Mouse (Mus musculus): ENCODE measurements at regions not wholly inside any gene's neighbourhood (a gene's known extent, or its start where the extent isn't known, plus 50 kb on each side); places are given as distances from the start of the nearest gene placed in this dataset.
"Not testable (repeated sequence)": the region's sequence is repeated elsewhere in the genome, so short reads cannot be mapped to it uniquely, and the experiment has no call there.

GRCm38 (mm10) chr14:52863841-52864240, 368.3 kb upstream of the Olfr1507 start:
- DNase-seq (ENCODE audit: low read depth, low spot score): not testable (repeated sequence)

DNA sequence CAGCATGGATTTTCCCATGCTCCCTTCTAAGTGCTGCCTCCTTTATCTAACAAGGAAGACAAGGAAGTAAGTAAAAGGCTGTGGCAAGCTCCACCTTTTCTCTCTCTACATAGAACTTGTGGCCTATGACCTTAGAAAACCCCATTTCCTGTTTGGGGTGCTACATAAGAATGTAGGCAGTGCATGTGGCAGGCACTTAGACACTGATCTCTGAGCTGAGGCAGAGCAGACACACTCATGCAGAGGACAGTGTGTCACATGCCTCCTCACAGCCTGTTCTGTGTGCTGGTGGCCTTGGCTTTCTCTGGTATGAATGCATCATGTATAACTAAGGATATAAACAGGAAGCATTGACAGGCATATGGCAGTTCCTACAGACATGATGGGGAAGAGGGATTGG, 367.6 kb upstream of the Olfr1507 start:
- not testable (repeated sequence) for DNase-seq (ENCODE audit: low read depth, low spot score)

- DNase-seq (ENCODE audit: low read depth, low spot score): not testable (repeated sequence)
These were observed 366.9 kb upstream of the Olfr1507 start for GRCm38 (mm10) chr14:52862491-52862890.

GRCm38 (mm10) chr14:52855339-52855738, 359.8 kb upstream of the Olfr1507 start:
- not testable (repeated sequence) for DNase-seq (ENCODE audit: low read depth, low spot score)

- not testable (repeated sequence) for DNase-seq (ENCODE audit: low read depth, low spot score)
These were observed 358.0 kb upstream of the Olfr1507 start for GRCm38 (mm10) chr14:52853598-52853997.

DNA sequence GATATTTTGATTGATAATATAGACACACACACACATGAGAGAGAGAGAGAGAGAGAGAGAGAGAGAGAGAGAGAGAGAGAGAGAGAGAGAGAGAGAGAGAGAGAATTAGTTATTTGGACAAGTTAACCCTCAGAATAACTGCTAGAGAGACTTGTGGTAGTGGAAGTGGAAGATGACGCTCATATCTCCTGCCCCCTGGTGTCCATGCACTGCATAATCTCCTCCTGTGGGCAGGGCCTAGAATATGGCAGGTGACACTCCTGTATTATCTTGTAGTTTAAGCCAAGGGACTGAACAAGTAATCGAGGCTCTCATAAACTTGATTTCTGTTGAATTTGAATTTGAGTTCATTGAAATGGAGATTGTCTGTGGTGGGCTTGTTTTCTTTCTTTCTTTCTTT, 352.4 kb upstream of the Olfr1507 start:
- not testable (repeated sequence) for DNase-seq (ENCODE audit: low read depth, low spot score)

DNA sequence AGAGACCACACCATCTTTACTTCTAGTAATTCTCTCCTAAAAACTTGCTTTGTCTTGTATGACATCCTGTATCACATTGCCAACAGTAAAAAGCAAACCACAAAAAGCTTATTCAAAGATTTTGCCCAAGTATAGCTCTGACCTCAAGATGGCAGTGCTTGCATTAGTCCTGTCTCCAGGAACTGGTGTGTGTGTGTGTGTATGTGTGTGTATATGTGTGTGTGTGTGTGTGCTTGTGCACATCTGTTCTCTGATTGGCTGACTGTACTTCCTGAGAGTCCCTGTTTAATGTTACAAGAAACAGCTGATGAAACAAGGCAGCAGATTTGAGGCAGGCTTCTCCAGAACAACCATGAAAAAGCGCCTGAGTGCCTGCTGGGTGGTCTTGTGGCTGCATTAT, 328.5 kb upstream of the Olfr1507 start:
- not testable (repeated sequence) for DNase-seq (ENCODE audit: low read depth, low spot score)

GRCm38 (mm10) chr14:52821617-52822016, 326.1 kb upstream of the Olfr1507 start:
- not testable (repeated sequence) for DNase-seq (ENCODE audit: low read depth, low spot score)

GRCm38 (mm10) chr14:52811128-52811415, 315.5 kb upstream of the Olfr1507 start:
- not testable (repeated sequence) for DNase-seq (ENCODE audit: low read depth, low spot score)

GRCm38 (mm10) chr14:52810275-52811127, 315.0 kb upstream of the Olfr1507 start:
- DNase-seq (ENCODE audit: low read depth, low spot score): not testable (repeated sequence)

DNA sequence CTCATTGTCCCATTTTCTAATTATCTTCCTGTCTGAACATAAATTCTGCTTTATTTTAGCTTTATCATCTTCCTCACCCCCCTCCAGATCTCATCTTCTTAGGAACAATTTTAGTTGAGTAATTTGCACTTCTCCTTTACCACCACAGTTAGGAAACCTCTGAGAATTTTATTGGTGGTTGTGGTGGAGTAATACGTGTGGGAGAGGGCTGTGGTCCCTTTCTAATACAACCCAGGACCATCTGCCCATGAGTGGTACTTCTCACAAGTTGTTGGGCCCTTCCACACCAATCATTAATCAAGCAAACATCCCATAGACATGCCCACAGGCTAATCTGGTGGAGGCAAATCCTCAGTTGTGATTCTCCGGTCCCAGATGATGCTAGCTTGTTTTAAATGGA, 306.2 kb upstream of the Olfr1507 start:
- DNase-seq (ENCODE audit: low read depth, low spot score): not testable (repeated sequence)

- not testable (repeated sequence) for DNase-seq (ENCODE audit: low read depth, low spot score)
These were observed 297.1 kb upstream of the Olfr1507 start for GRCm38 (mm10) chr14:52792600-52792999.

GRCm38 (mm10) chr14:52791828-52792227, 296.3 kb upstream of the Olfr1507 start:
- not testable (repeated sequence) for DNase-seq (ENCODE audit: low read depth, low spot score)

DNA sequence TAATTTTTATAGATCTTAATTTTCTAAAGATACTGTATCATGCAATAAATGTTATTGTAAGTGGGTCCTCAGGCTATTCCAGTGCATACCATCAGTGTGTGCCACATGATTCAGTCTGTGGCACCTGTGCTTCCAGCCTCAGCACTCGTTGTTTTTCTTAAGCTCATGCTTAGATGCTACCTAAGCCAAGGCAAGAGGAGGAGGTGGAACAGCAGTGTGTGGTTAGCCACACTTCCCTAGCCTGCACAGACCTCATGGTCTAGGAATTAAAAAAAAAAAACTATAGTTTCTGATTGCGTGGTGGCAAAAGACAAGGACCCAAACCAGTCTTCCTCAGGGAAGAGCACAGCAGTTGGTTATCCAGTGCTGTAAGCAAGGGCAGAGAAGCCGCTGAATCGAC, 287.3 kb upstream of the Olfr1507 start:
- not testable (repeated sequence) for DNase-seq (ENCODE audit: low read depth, low spot score)

- DNase-seq (ENCODE audit: low read depth, low spot score): peak; percentile 18
These were observed 280.3 kb upstream of the Olfr1507 start for GRCm38 (mm10) chr14:52775816-52776215.

- peak; percentile 33 for DNase-seq (ENCODE audit: low read depth, low spot score)
These were observed 273.9 kb upstream of the Olfr1507 start for GRCm38 (mm10) chr14:52769450-52769849.

GRCm38 (mm10) chr14:52752159-52752558, 256.6 kb upstream of the Olfr1507 start:
- peak; percentile 49 for DNase-seq (ENCODE audit: low read depth, low spot score)

DNA sequence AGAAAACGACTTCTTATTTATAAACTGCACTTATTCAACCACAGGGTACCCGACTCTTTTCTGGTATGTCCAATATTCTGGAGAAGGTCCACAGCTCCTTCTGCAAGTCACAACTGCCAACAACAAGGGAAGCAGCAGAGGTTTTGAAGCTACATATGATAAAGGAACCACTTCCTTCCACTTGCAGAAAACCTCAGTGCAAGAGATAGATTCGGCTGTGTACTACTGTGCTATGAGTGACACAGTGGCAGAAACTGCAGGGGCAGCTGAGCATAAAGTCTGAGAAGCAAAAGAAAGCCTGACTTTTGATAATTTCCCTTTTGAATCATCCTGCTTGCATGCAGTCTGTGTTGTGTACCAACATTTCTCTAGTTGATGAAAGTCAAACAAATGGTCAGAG, 231.1 kb upstream of the Olfr1507 start:
- not testable (repeated sequence) for DNase-seq (ENCODE audit: low read depth, low spot score)

GRCm38 (mm10) chr14:52724988-52725387, 229.4 kb upstream of the Olfr1507 start:
- not testable (repeated sequence) for DNase-seq (ENCODE audit: low read depth, low spot score)

- peak; percentile 5 for DNase-seq (ENCODE audit: low read depth, low spot score)
These were observed 225.1 kb upstream of the Olfr1507 start for GRCm38 (mm10) chr14:52720640-52721039.

DNA sequence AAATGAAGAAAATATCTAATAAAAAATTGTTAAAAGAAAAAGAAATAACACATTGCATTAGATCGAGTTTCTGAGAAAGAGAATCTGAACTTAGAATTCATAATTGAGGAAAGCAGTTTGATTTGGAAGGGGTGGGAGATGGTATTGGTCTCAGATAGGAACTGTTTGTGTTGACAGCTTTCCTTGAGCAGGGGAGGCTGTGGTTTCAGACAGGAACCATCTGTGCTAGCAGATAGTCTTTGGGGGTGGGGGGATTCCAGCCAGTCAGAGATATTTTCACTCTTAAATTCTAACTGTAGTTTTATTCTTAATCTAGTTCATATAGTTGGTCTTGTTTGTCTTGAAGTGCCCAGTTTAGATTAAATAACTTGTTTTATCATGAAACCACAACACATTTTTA, 205.3 kb upstream of the Olfr1507 start:
- DNase-seq (ENCODE audit: low read depth, low spot score): not testable (repeated sequence)

- DNase-seq (ENCODE audit: low read depth, low spot score): not testable (repeated sequence)
These were observed 188.1 kb upstream of the Olfr1507 start for GRCm38 (mm10) chr14:52683636-52684035.

DNA sequence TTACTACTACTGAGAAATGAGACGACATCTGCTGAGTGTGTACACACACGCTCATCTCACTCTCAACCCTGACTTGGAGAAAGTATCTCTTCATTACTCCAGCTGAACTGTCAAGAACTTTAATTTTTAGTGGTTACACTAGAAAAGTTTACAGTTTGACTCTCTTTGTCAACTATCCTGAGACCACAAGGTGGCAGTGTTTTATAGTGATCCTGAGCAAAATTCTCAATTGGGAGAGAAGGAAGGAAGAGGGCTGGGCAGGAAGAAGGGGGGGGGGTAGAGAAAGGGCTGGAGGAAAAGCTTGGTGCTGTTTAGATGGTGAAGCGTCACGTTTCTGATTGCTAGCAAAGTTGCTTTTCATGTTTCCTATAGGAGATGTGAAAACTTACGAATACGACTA, 158.8 kb upstream of the Olfr1507 start:
- DNase-seq (ENCODE audit: low read depth, low spot score): peak; percentile 37

Measured in ES-CJ7 (cell line).